Mouse (Mus musculus): Measurements from ENCODE around the gene Rhox4e. TPM values are rescaled to one million over a fixed set of nuclear protein-coding genes. Genes with fewer than 3 reads are reported as not detected.
"Not testable (repeated sequence)": the region's sequence is repeated elsewhere in the genome, so short reads cannot be mapped to it uniquely, and the experiment has no call there.

Rhox4e gene
- polyA plus RNA-seq (2015; fragmentation: Nextera tagmentation; extraction: Ambion mirVana), result not detected in 2 replicates

- H3K27ac ChIP-seq; H3K9me3 ChIP-seq; H3K27me3 ChIP-seq; H3K4me3 ChIP-seq; H3K4me1 ChIP-seq; ATAC-seq (ENCODE audit: borderline replicate concordance, extremely low read depth, low FRiP score, low TSS enrichment); H3K4me2 ChIP-seq; H3K36me3 ChIP-seq; H3K9ac ChIP-seq: not testable (repeated sequence)
- 99% methylated on average over 10 of the region's 18 CpGs for WGBS
Measured at GRCm38 (mm10) chrX:37557112-37557511, at the start of gene Rhox4e. Gene Rhox4e (plus strand): TSS chrX:37557412.

- not testable (repeated sequence) for ATAC-seq (ENCODE audit: borderline replicate concordance, extremely low read depth, low FRiP score, low TSS enrichment); H3K4me2 ChIP-seq; H3K36me3 ChIP-seq; H3K4me3 ChIP-seq; H3K4me1 ChIP-seq; H3K9ac ChIP-seq; H3K27ac ChIP-seq; H3K9me3 ChIP-seq; H3K27me3 ChIP-seq
- 90% methylated on average over 11 of the region's 18 CpGs for WGBS
Measured at GRCm38 (mm10) chrX:37514059-37514458, 43.2 kb upstream of the Rhox4e start, which contains the start of gene Rhox4d. Gene Rhox4d (plus strand): TSS chrX:37514359.

DNA sequence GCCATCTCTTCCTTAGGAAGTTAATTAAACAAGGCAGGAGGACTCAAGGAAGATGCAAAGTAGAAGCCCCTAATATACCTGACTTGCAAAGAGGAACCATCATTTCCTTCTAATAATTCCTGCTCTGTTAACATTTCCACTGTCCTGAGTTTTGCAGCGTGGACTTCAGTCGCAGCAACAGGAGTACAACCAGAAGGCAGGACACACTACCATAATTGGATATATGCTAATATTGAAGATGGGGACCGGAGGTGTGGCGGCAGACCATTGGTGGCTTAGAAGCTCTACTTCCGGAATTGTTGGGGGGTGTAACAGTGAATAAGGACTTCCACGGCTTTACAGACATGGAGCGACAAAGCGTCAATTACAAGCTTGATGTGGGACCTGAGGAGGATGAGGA lies 27.1 kb upstream of the Rhox4e start, which contains the start of gene Rhox2e:
Rhox2e (plus strand) TSS at position 301 of the 400 bp plus-strand sequence.
- 83% methylated on average over 2 of the region's 8 CpGs for WGBS
- not testable (repeated sequence) for H3K27me3 ChIP-seq; H3K9me3 ChIP-seq; H3K36me3 ChIP-seq; H3K4me1 ChIP-seq; H3K4me3 ChIP-seq; ATAC-seq (ENCODE audit: borderline replicate concordance, extremely low read depth, low FRiP score, low TSS enrichment); H3K4me2 ChIP-seq; H3K27ac ChIP-seq; H3K9ac ChIP-seq

GRCm38 (mm10) chrX:37541719-37542118 lies 15.5 kb upstream of the Rhox4e start, which contains the start of gene Rhox3e:
Gene Rhox3e (plus strand): TSS chrX:37542019.
- not testable (repeated sequence) for H3K4me2 ChIP-seq; H3K9ac ChIP-seq; H3K27ac ChIP-seq; H3K4me3 ChIP-seq; H3K27me3 ChIP-seq; H3K9me3 ChIP-seq; H3K4me1 ChIP-seq; ATAC-seq (ENCODE audit: borderline replicate concordance, extremely low read depth, low FRiP score, low TSS enrichment); H3K36me3 ChIP-seq
- 60% methylated on average over 1 of the region's 4 CpGs for WGBS

GRCm38 (mm10) chrX:37571105-37571504 lies 13.9 kb downstream of the Rhox4e start, which contains the start of gene Rhox2f:
Gene Rhox2f (plus strand): TSS chrX:37571405.
- not testable (repeated sequence) for H3K36me3 ChIP-seq; H3K27me3 ChIP-seq; H3K27ac ChIP-seq; H3K9me3 ChIP-seq; ATAC-seq (ENCODE audit: borderline replicate concordance, extremely low read depth, low FRiP score, low TSS enrichment); H3K4me1 ChIP-seq; H3K4me2 ChIP-seq; H3K4me3 ChIP-seq; H3K9ac ChIP-seq
- 89% methylated on average over 8 of the region's 8 CpGs for WGBS

GRCm38 (mm10) chrX:37572638-37573037 lies 15.4 kb downstream of the Rhox4e start:
- not testable (repeated sequence) for H3K4me1 ChIP-seq; H3K4me3 ChIP-seq; H3K36me3 ChIP-seq; H3K27ac ChIP-seq; H3K9me3 ChIP-seq; H3K27me3 ChIP-seq; ATAC-seq (ENCODE audit: borderline replicate concordance, extremely low read depth, low FRiP score, low TSS enrichment); H3K4me2 ChIP-seq; H3K9ac ChIP-seq
- WGBS, result 37% methylated on average over 2 of the region's 2 CpGs

DNA sequence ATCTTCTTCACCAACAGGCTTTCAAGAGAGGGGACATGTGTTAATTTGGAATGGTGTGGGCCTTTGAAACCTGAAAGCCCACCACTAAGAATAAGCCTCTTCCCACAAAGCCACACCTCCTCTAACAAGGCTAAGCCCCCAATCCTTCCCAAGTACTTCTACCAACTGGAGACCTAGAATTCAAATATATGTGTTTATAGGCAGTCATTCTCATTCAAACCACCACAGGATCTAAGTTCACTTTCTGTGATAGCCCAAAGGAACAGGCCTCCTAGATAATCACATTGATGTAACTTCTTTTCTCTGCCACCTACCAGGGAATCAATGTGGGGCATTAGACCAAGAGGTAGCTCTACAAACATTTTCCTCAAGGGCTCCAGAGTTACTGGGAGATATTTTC lies 23.5 kb downstream of the Rhox4e start, which contains the start of gene Rhox3f:
Rhox3f (plus strand) TSS at position 301 of the 400 bp plus-strand sequence.
- not testable (repeated sequence) for H3K4me1 ChIP-seq; H3K4me2 ChIP-seq; H3K9me3 ChIP-seq; H3K27me3 ChIP-seq; H3K9ac ChIP-seq; H3K27ac ChIP-seq; H3K4me3 ChIP-seq; H3K36me3 ChIP-seq; ATAC-seq (ENCODE audit: borderline replicate concordance, extremely low read depth, low FRiP score, low TSS enrichment)

GRCm38 (mm10) chrX:37607604-37608003 lies 50.4 kb downstream of the Rhox4e start, which contains the start of gene Rhox4f:
Gene Rhox4f (minus strand): TSS chrX:37607704.
- H3K36me3 ChIP-seq; H3K4me1 ChIP-seq; H3K4me3 ChIP-seq; H3K27ac ChIP-seq; ATAC-seq (ENCODE audit: borderline replicate concordance, extremely low read depth, low FRiP score, low TSS enrichment); H3K27me3 ChIP-seq; H3K9me3 ChIP-seq; H3K9ac ChIP-seq; H3K4me2 ChIP-seq: not testable (repeated sequence)
- WGBS, result 94% methylated on average over 19 of the region's 19 CpGs

Other genes starting within 250 kb of the Rhox4e start
- not detected in 2 replicates for gene Rhox3a2, start 177.4 kb upstream of the Rhox4e start, polyA plus RNA-seq (2015; fragmentation: Nextera tagmentation; extraction: Ambion mirVana)
- gene Rhox4a2, start 166.6 kb upstream of the Rhox4e start, polyA plus RNA-seq (2015; fragmentation: Nextera tagmentation; extraction: Ambion mirVana), result 0.49 TPM in 1 of 2 replicates, not detected in the other
- gene Rhox2b, start 145.3 kb upstream of the Rhox4e start, polyA plus RNA-seq (2015; fragmentation: Nextera tagmentation; extraction: Ambion mirVana), result not detected in 2 replicates
- gene Rhox4b, start 124.9 kb upstream of the Rhox4e start, polyA plus RNA-seq (2015; fragmentation: Nextera tagmentation; extraction: Ambion mirVana), result 0.10 TPM in 1 of 2 replicates, not detected in the other
- not detected in 2 replicates for gene Rhox2c, start 103.7 kb upstream of the Rhox4e start, polyA plus RNA-seq (2015; fragmentation: Nextera tagmentation; extraction: Ambion mirVana)
- gene Rhox3c, start 98.8 kb upstream of the Rhox4e start, polyA plus RNA-seq (2015; fragmentation: Nextera tagmentation; extraction: Ambion mirVana), result not detected in 2 replicates
- not detected in 2 replicates for gene Rhox4c, start 77.1 kb upstream of the Rhox4e start, polyA plus RNA-seq (2015; fragmentation: Nextera tagmentation; extraction: Ambion mirVana)
- not detected in 2 replicates for gene Rhox2d, start 64.0 kb upstream of the Rhox4e start, polyA plus RNA-seq (2015; fragmentation: Nextera tagmentation; extraction: Ambion mirVana)
- not detected in 2 replicates for gene Rhox4d, start 43.1 kb upstream of the Rhox4e start, polyA plus RNA-seq (2015; fragmentation: Nextera tagmentation; extraction: Ambion mirVana)
- not detected in 2 replicates for gene Rhox2e, start 27.0 kb upstream of the Rhox4e start, polyA plus RNA-seq (2015; fragmentation: Nextera tagmentation; extraction: Ambion mirVana)
- gene Rhox3e, start 15.4 kb upstream of the Rhox4e start, polyA plus RNA-seq (2015; fragmentation: Nextera tagmentation; extraction: Ambion mirVana), result not detected in 2 replicates
- gene Rhox2f, start 14.0 kb downstream of the Rhox4e start, polyA plus RNA-seq (2015; fragmentation: Nextera tagmentation; extraction: Ambion mirVana), result not detected in 2 replicates
- not detected in 2 replicates for gene Rhox3f, start 23.6 kb downstream of the Rhox4e start, polyA plus RNA-seq (2015; fragmentation: Nextera tagmentation; extraction: Ambion mirVana)
- not detected in 2 replicates for gene Rhox4f, start 50.3 kb downstream of the Rhox4e start, polyA plus RNA-seq (2015; fragmentation: Nextera tagmentation; extraction: Ambion mirVana)
- gene Rhox3g, start 71.2 kb downstream of the Rhox4e start, polyA plus RNA-seq (2015; fragmentation: Nextera tagmentation; extraction: Ambion mirVana), result not detected in 2 replicates
- not detected in 2 replicates for gene Rhox2g, start 86.1 kb downstream of the Rhox4e start, polyA plus RNA-seq (2015; fragmentation: Nextera tagmentation; extraction: Ambion mirVana)
- gene Rhox4g, start 93.9 kb downstream of the Rhox4e start, polyA plus RNA-seq (2015; fragmentation: Nextera tagmentation; extraction: Ambion mirVana), result not detected in 2 replicates
- not detected in 2 replicates for gene Rhox3h, start 111.4 kb downstream of the Rhox4e start, polyA plus RNA-seq (2015; fragmentation: Nextera tagmentation; extraction: Ambion mirVana)
- not detected in 2 replicates for gene Rhox2h, start 115.9 kb downstream of the Rhox4e start, polyA plus RNA-seq (2015; fragmentation: Nextera tagmentation; extraction: Ambion mirVana)
- gene Rhox5, start 247.4 kb downstream of the Rhox4e start, polyA plus RNA-seq (2015; fragmentation: Nextera tagmentation; extraction: Ambion mirVana), result 3.2 and 3.5 TPM in 2 replicates